ENCODE assay signal across 30 mouse cellular contexts in the genomic region with DNA sequence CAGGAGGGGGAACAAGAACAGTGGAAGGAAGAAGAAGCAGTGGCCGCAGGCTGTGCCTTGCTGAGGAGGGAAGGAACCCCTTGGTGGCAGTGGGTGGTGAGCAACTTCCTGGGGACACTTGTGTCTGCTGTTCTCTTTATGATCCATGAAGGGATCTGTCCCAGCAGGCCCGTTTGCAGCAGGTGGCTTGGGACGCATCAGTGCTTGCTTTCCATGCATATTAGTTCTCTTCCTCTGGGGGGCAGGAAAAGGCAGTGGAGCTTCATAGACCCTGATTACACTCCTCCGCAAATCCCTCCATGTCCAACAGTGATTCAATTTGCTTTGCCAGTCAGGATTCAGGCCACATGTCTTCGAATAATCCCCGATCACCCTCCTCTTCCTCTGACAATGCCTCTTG.
A peak's percentile ranks its signal among the peaks of the same experiment; 100 is the strongest.
DNase-seq lines count a peak whose midpoint lies in the region; ATAC-seq and TF ChIP-seq lines count a peak whose summit lies in the region.
"Had no signal": no experiment of that assay in that cellular context is flagged by ENCODE, and none has a peak within 500 bp of the region (broad histone marks: within the 10 kb centered on the region; RNA-seq: fewer than 3 reads in every experiment).

No protein-coding gene starts in this region.

- H3K27ac ChIP-seq in hindbrain, embryonic 16.5 days (ENCODE audit: low read depth, low read length), result no peak overlapping the region
- H3K27ac ChIP-seq in hindbrain, embryonic 14.5 days, result no peak overlapping the region
- no peak overlapping the region for H3K27ac ChIP-seq in layer of hippocampus, adult 2 months
- no peak overlapping the region for H3K27ac ChIP-seq in neural tube, embryonic 13.5 days (replicated peaks)
- H3K27ac ChIP-seq: hindbrain, embryonic 12.5 days; limb, embryonic 10.5 days; limb, embryonic 15.5 days; liver, embryonic 13.5 days; stomach, postnatal 0 days had no signal

- no peak overlapping the region for H3K4me2 ChIP-seq in hindbrain, embryonic 16.5 days (ENCODE audit: low read length)
- H3K4me2 ChIP-seq in hindbrain, embryonic 14.5 days (replicated peaks), result no peak overlapping the region
- H3K4me2 ChIP-seq in neural tube, embryonic 13.5 days, result no peak overlapping the region
- H3K4me2 ChIP-seq: hindbrain, embryonic 12.5 days; limb, embryonic 15.5 days; liver, embryonic 13.5 days had no signal

- H3K4me1 ChIP-seq in hindbrain, embryonic 16.5 days (ENCODE audit: control insufficient read depth, insufficient read depth, low read depth, low read length), result no peaks in the 10 kb centered on the region
- H3K4me1 ChIP-seq in hindbrain, embryonic 14.5 days (replicated peaks; ENCODE audit: control insufficient read depth, insufficient read depth, low read length), result no peaks in the 10 kb centered on the region
- no peaks in the 10 kb centered on the region for H3K4me1 ChIP-seq in neural tube, embryonic 13.5 days (replicated peaks)
- H3K4me1 ChIP-seq: hindbrain, embryonic 12.5 days; limb, embryonic 10.5 days; limb, embryonic 15.5 days; liver, embryonic 13.5 days had no signal

- no peak overlapping the region for H3K4me3 ChIP-seq in hindbrain, embryonic 16.5 days (ENCODE audit: low read length)
- H3K4me3 ChIP-seq in hindbrain, embryonic 14.5 days (replicated peaks; ENCODE audit: low read length), result no peak overlapping the region
- H3K4me3 ChIP-seq in layer of hippocampus, adult 2 months, result no peak overlapping the region
- H3K4me3 ChIP-seq in neural tube, embryonic 13.5 days, result no peak overlapping the region
- H3K4me3 ChIP-seq: erythroblast, embryonic 14.5 days; hindbrain, embryonic 12.5 days; limb, embryonic 10.5 days; limb, embryonic 15.5 days; liver, embryonic 13.5 days; megakaryocyte, embryonic 14.5 days had no signal

- no peaks in the 10 kb centered on the region for H3K9me3 ChIP-seq in hindbrain, embryonic 16.5 days (ENCODE audit: control insufficient read depth, low read length)
- H3K9me3 ChIP-seq in hindbrain, embryonic 14.5 days (ENCODE audit: control insufficient read depth, low read length), result no peaks in the 10 kb centered on the region
- H3K9me3 ChIP-seq in neural tube, embryonic 13.5 days, result no peaks in the 10 kb centered on the region
- H3K9me3 ChIP-seq: hindbrain, embryonic 12.5 days; limb, embryonic 10.5 days; limb, embryonic 15.5 days; liver, embryonic 13.5 days had no signal

- TF ChIP-seq CTCF in layer of hippocampus, adult 2 months (conservative IDR thresholded peaks at IDR 0.05), result peak; percentile 33

- peak; percentile 52 for ATAC-seq in hindbrain, embryonic 16.5 days
- no peak; the same call in 1 of the 2 replicates for ATAC-seq in hindbrain, embryonic 14.5 days (ENCODE audit: low FRiP score)
- peak; percentile 40; the same call in 1 of the 2 replicates for ATAC-seq in neural tube, embryonic 13.5 days (ENCODE audit: low read depth)
- ATAC-seq: forebrain, embryonic 16.5 days; inflammation-experienced regulatory T-cells, adult 6 months; lung, postnatal 0 days; Patski had no signal

- no peaks in the 10 kb centered on the region for H3K27me3 ChIP-seq in hindbrain, embryonic 16.5 days (replicated peaks; ENCODE audit: control insufficient read depth, insufficient read depth, low read length)
- no peaks in the 10 kb centered on the region for H3K27me3 ChIP-seq in hindbrain, embryonic 14.5 days (ENCODE audit: control insufficient read depth, insufficient read depth, low read length)
- no peaks in the 10 kb centered on the region for H3K27me3 ChIP-seq in neural tube, embryonic 13.5 days
- H3K27me3 ChIP-seq: hindbrain, embryonic 12.5 days; limb, embryonic 15.5 days; liver, embryonic 13.5 days; megakaryocyte, embryonic 14.5 days had no signal

- no peaks in the 10 kb centered on the region for H3K36me3 ChIP-seq in hindbrain, embryonic 16.5 days (ENCODE audit: control insufficient read depth, insufficient read depth, low read length)
- no peaks in the 10 kb centered on the region for H3K36me3 ChIP-seq in hindbrain, embryonic 14.5 days (replicated peaks; ENCODE audit: control insufficient read depth, insufficient read depth)
- no peaks in the 10 kb centered on the region for H3K36me3 ChIP-seq in neural tube, embryonic 13.5 days
- H3K36me3 ChIP-seq: hindbrain, embryonic 12.5 days; limb, embryonic 10.5 days; limb, embryonic 15.5 days; liver, embryonic 13.5 days had no signal

- no peak for DNase-seq in hindbrain, embryonic 14.5 days (ENCODE audit: low spot score)
- DNase-seq in layer of hippocampus, adult 2 months (ENCODE audit: low spot score in 2 of 2), result no peak
- DNase-seq in layer of hippocampus, adult 11-12 months (ENCODE audit: low spot score), result no peak
- no peak for DNase-seq in neural tube, embryonic 10.5 days (ENCODE audit: extremely low spot score, low spot score)
- no peak for DNase-seq in heart, adult 18-20 months
- DNase-seq: adrenal gland, postnatal 10 days; cerebellum, adult 18-20 months; cerebellum, postnatal 14 days; gastrocnemius, postnatal 10 days; heart, postnatal 14 days; kidney, adult 11 months; kidney, postnatal 14 days; liver, embryonic 13.5 days; lung, adult 18-20 months; lung, postnatal 4 days; right cerebral cortex, postnatal 4 days; thymus, adult 18-20 months; thymus, postnatal 36 days had no signal

- H3K9ac ChIP-seq in hindbrain, embryonic 16.5 days (ENCODE audit: low read depth, low read length), result no peak overlapping the region
- H3K9ac ChIP-seq in hindbrain, embryonic 14.5 days, result no peak overlapping the region
- H3K9ac ChIP-seq in neural tube, embryonic 13.5 days, result no peak overlapping the region
- H3K9ac ChIP-seq: hindbrain, embryonic 12.5 days; limb, embryonic 15.5 days; liver, embryonic 13.5 days had no signal

- WGBS in hindbrain, embryonic 16.5 days, result 47% methylated on average over 6 of the region's 6 CpGs
- 58% methylated on average over 6 of the region's 6 CpGs for WGBS in hindbrain, embryonic 14.5 days
- WGBS in neural tube, embryonic 13.5 days, result 64% methylated on average over 6 of the region's 6 CpGs
